Mouse (Mus musculus) gastrocnemius, adult 8-10 months (tissue): ENCODE data around the gene S100a14. TPM values are rescaled to one million over a fixed set of nuclear protein-coding genes. Genes with fewer than 3 reads are reported as not detected.

Experiments used
- DNase-seq, 2 experiments: peaks; one replicate each; pipeline ENCODE4 v3.0.0; 2022; ENCODE audit warnings: low spot score in 2 of 2
- total RNA-seq, 4 experiments: library from RNA; stranded (reverse); gene quantifications; 2 replicates each; pipeline ENCODE4 v1.2.4; 2022

S100a14 gene
- total RNA-seq, 4 experiments from 2014 or later: not detected

DNA sequence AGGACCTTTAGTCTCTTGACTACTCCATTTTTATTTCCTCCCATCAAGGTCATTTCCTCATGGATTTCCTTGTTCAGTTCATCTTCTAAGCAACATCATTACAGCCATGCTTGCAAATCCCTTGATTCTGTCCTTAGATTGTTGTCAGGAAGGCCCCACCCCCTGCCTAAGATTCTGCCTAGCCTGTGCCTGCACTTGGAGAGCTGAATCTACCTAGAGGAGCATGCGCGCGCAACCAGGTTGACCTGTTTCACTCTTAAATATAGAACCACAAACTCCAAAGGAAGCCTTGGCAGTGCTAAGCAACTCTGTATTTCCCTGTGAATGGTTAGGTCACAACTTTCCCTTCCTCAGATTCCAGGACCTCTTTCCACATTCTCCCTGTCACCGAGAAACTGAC, 8.9 kb upstream of the S100a14 start:
- no peak for DNase-seq

DNA sequence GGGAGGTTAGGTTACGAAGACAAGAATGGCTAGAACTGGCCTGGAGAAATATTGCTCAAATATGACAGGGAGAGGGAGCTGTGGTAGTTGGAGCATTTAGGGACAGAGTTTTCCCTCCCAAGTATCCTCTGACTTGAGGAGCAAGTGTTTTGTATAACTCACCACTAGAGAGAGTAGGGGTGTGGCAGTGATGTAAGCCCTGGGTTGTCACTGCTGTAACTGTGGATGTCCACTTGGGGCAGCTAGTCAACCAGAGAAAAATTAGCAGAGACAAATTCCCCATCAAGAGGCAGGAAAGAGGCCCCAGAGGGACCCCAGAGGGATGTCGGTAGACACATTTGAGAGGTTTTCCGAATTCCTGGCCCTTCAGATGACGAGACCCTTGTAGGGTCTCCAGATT, 1.2 kb upstream of the S100a14 start:
- DNase-seq: no peak

GRCm38 (mm10) chr3:90526076-90526475, 580 bp upstream of the S100a14 start:
- no peak for DNase-seq

GRCm38 (mm10) chr3:90527291-90527873, 726 bp downstream of the S100a14 start:
- no peak for DNase-seq

DNA sequence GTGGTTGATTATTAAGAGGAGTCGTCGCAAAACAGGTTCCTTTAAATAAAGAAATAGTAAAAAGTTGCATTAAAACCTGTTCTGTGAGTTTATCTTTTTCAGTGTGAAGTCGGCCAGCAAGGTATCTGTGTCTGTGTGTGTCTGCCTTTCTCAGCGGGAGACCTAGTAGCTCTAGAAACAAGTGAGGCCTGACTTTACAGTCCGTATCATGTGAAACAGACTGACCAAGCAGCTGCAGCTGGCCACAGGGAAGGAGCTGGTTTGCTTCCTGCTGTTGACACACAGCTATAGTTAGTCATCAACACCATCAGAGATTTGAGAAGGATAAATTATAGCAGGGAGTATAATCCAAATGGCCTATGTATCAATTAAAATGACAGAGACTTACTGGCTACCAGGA, 5.1 kb downstream of the S100a14 start:
- no peak for DNase-seq

- DNase-seq: no peak
Observed at GRCm38 (mm10) chr3:90535446-90535845, 8.8 kb downstream of the S100a14 start.

- DNase-seq: peak; percentile 80 to 84
Observed at GRCm38 (mm10) chr3:90537141-90537904, 10.7 kb downstream of the S100a14 start, which contains the start of gene S100a16. Gene S100a16, plus strand, starts transcription at chr3:90537254.

DNA sequence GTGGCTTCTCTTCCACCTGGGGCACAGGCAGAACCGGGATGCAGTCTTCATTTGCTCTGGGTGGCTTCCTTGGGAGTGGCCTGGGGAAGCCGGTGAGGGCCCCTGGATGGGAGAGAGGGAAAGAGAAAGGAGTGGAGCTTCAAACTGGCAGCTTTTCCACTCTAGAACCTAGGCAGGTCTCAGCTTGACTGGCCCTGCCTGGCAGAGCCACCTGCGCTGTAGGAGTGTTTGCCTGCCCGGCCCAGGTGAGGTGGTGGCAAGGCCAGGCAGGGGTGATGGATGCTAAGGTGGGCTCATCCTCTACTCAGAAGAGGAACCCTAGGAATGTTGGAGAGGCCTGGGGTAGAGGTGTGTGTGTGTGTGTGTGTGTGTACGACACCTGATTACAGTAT, 11.2 kb downstream of the S100a14 start:
- DNase-seq: no peak

- DNase-seq: no peak
Observed at GRCm38 (mm10) chr3:90540904-90541303, 14.2 kb downstream of the S100a14 start.

DNA sequence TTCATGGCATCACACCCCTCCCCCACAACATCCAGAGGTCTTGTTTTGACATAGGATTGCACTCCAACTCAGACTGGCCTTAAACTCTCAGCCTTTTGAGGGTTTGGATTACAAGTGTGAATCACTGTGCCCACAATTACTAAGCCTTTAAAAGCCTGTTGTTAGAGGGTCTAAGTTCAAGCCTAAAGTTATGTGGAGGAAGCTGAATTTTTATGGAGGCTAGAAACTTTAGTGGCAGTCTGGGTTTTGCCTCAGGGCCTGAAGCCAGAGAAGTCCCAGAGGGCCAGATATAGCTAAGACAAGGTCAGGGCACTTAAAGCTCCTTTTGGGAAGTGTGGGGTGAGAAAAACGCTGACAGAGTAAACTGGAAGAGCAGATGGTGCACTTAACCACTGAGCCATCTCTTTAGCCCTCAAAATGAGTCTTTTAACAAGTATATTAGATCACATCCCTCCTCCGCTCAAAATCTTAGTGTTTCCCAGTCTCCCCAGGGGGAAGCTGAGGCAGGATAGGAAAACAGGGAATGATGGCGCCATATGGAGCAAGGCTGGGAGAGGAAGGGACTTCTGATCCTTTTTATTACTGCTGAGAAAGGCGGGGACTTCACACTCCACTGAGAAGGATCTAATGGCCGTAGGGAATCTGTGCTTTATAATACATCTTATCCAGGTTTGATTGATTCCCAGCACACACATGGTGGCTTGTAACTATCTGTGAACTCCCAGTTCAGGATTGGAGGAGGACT, 23.2 kb downstream of the S100a14 start:
- DNase-seq: no peak

DNA sequence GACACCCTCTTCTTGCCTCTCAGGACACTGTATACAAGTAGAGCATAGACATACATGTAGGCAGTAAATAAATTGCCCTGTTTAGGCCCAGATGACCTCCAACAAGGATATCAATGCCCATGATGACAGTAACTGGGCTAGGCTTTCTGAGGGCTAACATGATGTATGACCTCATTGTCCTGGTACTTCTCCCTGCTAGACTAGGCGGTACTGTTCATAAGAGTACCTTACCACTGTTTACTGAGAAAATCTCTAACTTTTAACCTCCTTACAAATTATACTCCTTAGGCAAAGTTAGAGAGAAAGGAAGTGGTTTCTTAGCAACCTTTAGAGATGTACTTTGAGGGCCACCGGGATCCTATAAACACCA, 23.8 kb downstream of the S100a14 start:
- no peak for DNase-seq

DNA sequence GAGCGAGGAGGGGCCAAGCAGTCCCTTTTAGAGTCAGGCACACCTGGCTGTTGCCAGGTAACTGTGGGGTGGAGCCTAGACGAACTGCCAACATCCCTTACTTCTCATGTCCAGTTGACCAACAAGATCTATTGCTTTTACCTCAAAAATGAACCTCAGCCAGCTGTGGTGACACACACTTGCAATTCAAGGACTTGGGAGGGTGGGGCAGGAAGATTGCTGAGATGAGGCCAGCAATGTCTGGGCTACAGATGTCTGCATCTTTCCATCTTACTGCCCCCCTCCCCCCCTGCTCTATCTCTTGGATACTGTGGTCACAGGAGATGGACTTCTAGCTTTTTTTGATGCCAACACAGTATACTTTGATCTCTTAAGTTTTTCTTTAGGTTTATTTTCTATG, 25.6 kb downstream of the S100a14 start:
- DNase-seq: no peak

DNA sequence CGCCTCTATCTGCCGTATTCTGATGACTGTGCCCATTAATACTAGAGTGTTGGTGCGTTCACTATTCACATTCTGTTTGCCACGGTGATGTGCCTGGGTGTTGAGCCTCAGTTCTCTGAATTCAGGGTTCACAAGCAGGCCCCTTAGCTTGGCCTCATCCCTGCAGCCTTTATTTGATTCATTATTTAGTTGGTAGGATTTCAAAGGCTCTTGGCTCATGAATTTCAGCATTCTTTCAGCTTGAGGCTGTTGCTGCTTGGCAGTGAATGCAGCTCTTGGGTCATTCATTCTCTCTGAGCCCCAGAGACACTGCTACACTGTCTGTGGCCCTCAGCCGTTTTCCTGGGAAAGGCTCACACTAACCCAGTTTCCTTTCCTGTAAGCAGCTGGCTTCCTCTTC, 29.3 kb downstream of the S100a14 start:
- peak in 1 of 2 experiments; percentile 13 for DNase-seq

DNA sequence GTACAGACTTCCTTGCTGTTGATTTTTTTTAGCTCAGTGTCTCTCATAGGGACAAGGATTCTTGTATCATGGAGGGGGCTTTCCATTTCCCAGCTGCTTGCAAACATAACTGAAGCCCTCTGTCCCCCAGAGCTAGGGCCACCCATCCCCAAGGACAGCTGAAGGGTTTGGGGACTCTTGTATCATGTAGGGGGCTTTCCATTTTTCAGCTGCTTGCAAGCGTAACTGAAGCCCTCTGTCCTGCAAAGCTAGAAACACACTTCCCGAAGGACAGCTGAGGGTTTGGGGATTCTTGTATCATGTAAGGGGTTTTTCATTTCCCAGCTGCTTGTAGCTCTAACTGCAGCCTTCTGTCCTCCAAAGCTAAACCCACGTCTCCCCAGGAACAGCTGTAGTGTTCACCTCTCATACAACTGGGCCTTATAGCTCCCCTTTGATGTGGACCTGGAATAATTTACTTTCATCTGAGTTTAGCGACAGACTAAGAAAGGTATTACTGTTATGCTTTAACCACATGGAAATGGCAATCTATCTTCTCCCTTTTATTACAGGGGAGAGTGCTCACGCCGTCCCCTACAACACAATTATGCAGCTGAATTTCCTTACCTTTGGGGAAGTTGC, 33.5 kb downstream of the S100a14 start, which contains the start of gene S100a3:
S100a3 (plus strand) TSS at position 571 of the 621 bp plus-strand sequence.
- no peak for DNase-seq

DNA sequence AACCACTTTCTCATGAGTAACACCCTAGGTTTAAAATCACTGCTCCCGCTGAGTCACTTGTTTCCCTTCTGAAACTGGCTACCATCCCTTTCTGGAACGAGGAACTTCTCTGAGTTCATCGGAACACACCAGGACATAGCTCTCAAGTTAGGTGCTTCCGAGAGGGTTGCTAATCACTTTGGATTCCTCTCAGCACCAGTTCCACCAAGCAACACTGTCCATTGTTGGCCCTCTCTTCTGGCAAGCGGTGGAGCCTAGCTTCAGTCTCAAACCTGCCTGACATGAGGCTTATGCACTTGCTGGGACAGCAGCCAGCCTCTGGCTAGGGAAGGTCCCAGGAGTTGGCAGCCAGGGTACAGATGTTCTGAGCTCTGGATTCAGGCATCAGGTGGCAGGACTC, 48.0 kb downstream of the S100a14 start:
- DNase-seq: peak; percentile 22 to 38

DNA sequence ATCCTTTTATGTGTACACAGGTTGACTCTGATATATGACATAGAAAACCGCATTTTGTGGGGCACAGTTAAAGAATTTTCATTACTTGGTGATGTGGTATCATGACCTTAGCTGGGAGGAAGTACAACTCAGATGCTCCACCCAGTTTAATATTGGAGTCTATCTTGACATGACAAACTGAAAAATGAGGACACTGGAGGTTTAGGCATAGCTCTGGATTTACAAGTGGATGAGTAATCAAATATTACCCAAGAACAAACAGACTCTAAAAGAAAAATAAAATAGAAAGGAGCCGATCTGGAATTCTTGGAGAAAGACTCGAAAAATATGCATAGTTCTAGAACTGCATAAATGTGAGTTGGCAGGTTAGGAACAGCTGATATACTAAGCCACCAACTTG, 48.7 kb downstream of the S100a14 start:
- DNase-seq: no peak

DNA sequence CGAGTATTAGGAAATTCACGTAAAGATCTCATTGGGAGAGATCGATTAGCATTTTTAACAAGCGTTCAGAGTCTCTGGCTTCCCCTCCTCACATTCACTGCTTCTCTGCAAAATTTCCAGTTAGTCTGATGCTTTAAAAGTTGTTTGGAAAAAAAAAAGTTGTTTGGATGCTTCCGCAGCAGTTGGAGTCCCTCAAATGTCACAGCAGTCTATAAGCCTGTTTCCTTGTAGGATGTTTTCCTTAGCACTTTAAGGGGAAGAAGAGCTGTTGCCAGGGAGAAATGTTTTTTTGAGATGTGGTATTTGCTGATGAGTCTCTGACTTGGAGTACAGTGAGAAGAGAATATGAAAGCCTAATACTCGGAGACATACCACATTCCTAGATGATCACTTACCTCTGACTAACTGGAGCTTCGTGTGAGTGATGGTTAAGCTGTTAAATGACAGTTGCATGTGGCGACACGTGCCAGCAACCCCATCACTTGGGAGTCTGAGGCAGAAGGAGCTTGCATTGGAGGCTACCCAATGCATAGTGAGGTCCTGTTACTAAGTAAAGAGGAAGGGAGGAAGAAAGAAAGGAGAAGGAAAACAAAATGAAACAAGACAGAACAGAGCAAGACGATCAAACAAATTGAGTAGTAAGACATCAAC, 49.8 kb downstream of the S100a14 start:
- DNase-seq: no peak
